Mouse (Mus musculus) erythroblast, adult 5-6 weeks (primary cell): ENCODE measurements at regions not wholly inside any gene's neighbourhood (a gene's known extent, or its start where the extent isn't known, plus 50 kb on each side); places are given as distances from the start of the nearest gene placed in this dataset.
"Not testable (repeated sequence)": the region's sequence is repeated elsewhere in the genome, so short reads cannot be mapped to it uniquely, and the experiment has no call there.

Source experiments
- ATAC-seq: replicated peaks from 2 replicates; pipeline ENCODE4 v1.8.0; 2016; ENCODE audit warnings: moderate number of reproducible peaks, mild to moderate bottlenecking, moderate TSS enrichment, inconsistent platforms; ENCODE audit not compliant: poor library complexity, low FRiP score, severe bottlenecking

DNA sequence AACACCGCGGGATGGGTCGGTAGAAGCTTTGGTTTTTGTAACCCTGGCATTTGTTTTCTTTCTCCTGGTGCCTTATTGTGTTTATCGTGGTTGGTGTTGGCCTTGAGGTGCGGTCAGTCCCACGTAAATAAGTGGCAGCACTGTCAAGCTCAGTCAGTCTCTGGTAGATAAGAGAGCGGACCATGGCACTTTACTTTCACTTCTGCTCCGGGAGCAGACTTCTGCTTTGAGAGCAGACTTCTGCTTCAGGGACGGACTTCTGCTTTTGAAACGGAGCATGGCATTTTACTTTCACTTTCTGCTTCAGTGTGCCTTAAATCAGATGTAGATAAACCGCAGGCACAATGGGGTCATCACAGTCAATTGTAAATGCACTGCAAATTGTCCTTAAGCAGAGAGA, 54.3 kb upstream of the Ccdc66 start:
- not testable (repeated sequence) for ATAC-seq

- ATAC-seq: not testable (repeated sequence)
Measured at GRCm38 (mm10) chr14:27561974-27562373, 53.7 kb upstream of the Ccdc66 start.

- ATAC-seq: 0 out of 2 replicates have a peak, but pooled peaks have one; percentile 52
Measured at GRCm38 (mm10) chr14:27560434-27560833, 52.2 kb upstream of the Ccdc66 start.

- ATAC-seq: no peak
Measured at GRCm38 (mm10) chr14:27558794-27559491, 50.7 kb upstream of the Ccdc66 start.
